Mouse (Mus musculus) adrenal gland, adult (tissue): ENCODE results near the gene Sema6b.

ENCODE experiments used
- DNase-seq, 2 experiments: peaks; one replicate each; pipeline ENCODE4 v3.0.0; 2022 to 2023; ENCODE audit warnings: low spot score in 1 of 2; ENCODE audit not compliant: inconsistent age in 2 of 2

Sema6b gene

DNA sequence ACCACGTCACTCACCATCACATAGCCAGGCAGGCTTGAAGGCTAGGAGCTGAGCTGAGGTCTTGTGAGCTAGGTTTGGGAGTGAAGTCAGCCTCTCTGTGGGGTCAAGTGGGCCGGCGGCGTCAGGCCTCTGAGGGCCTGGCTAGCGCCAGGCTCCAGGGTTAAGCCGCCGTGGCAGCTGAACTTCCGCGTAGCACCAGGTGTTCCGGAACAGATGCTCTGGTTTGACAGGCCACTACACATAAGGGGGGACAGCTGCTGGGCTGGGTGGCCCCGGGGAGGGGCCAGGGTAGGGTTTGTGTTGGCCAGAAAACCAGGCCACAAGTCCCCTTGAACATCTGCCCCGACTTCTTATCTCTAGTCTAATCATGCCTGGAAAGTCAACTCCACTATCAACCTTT, 7.3 kb upstream of the Sema6b start:
- DNase-seq, result no peak

DNA sequence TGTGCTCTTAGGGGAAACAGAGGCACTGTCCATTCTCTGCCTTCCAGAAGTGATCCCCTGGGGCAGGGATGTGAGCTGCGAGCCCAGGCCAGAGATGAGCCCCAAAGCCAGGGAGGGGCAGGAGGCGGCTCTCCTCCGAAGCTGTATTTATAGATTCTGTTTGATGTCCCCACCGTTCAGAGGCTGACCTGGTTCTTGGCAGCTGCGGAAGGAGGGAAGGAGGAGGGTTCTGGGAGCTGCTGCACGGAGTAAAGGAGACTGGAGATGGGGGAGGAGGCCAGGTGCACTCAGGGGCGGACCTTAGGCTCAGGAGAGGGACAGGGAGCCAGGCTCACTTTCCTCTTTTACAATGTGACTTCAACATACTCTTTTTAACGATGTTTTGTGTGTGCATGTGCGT, 6.0 kb upstream of the Sema6b start:
- no peak for DNase-seq

DNA sequence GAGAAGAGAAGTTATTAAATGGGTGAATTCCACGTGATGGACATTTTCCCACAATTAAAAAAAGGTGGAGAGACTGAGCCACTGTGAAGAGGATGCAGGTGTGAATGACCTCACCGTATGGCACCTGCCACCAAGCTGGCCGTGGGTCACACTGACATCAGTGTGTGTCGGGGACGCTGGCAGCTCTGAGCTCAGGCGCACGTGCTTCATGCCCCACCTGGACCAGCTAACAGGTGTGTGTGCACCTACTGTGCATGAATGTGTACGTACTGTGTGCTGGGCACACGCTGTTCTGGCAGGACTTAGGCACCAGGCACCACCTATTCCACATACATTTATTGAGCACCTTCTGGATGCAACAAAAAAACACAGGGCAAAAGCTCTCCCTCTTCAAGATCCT, 4.4 kb upstream of the Sema6b start:
- DNase-seq, result no peak

DNA sequence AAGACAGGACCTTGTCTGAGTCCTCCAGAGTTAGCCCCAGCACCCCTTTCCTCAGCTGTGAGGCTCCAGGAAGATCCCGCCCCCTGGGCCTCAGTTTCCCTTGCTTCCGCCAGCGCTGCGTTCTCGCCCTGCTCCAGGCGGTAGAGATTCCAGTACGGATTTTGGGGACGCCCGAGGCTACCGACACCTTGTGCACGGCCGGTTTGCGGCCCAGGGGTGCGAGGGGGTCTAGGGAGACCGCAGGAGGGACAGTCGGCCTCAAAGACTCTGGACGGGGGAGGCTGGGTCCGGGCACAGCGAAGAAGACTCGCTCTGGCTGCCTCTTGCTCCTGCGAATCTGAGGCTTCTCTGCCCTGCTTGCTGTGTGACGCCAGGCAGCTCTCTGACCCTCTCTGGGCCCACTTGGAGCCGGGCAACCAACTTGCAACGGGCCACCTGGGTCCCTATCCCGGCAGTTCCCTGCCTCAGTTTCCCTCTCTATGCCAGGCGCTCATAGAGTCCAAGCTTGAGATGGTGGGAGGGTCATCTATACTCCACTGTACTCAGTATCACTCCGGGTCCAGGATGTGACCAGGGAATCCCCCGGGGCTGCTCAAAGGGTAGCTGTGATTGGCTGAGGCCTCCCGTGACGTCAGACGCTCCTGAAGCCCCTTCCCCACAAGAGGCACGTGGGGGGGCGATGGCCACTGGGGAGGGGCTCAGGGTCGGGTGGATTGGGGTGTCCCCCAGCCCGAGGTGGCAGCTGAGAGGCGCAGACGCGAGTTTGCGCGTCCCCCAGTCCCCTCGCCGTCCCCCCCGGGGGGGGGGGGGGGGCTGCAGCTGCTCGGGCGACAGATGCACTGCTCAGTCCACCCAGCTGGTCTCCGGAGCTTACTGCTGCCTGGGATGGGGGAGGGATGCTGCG, 1.8 kb upstream of the Sema6b start:
- peak in 1 of 2 experiments; percentile 65 for DNase-seq

- peak in 1 of 2 experiments; percentile 46 for DNase-seq
Measured at GRCm38 (mm10) chr17:56139355-56139754, 788 bp downstream of the Sema6b start.

GRCm38 (mm10) chr17:56137839-56138613, 2.1 kb downstream of the Sema6b start:
- peak; percentile 26 to 41 for DNase-seq

DNA sequence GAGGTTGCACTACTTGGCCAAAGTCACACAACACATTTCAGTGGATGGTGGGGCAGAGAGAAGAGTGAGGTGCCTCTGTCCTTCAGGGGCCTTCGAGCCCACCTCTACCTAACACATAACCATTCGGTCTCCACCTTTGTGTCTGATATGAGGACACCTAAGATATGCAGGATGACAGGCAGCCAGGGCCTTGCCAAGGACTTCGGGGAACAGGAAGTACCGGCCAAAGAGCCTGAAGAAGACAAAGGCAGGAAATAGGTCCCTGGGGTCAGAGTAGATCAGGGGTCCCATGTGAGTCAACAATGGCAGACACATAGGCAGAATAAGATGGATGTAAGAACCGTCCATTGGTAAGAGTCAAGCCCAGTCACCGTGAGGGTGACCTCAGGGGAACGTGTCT, 3.6 kb downstream of the Sema6b start:
- peak in 1 of 2 experiments; percentile 52 for DNase-seq

GRCm38 (mm10) chr17:56134463-56134971, 5.6 kb downstream of the Sema6b start:
- peak; percentile 76 to 91 for DNase-seq

DNA sequence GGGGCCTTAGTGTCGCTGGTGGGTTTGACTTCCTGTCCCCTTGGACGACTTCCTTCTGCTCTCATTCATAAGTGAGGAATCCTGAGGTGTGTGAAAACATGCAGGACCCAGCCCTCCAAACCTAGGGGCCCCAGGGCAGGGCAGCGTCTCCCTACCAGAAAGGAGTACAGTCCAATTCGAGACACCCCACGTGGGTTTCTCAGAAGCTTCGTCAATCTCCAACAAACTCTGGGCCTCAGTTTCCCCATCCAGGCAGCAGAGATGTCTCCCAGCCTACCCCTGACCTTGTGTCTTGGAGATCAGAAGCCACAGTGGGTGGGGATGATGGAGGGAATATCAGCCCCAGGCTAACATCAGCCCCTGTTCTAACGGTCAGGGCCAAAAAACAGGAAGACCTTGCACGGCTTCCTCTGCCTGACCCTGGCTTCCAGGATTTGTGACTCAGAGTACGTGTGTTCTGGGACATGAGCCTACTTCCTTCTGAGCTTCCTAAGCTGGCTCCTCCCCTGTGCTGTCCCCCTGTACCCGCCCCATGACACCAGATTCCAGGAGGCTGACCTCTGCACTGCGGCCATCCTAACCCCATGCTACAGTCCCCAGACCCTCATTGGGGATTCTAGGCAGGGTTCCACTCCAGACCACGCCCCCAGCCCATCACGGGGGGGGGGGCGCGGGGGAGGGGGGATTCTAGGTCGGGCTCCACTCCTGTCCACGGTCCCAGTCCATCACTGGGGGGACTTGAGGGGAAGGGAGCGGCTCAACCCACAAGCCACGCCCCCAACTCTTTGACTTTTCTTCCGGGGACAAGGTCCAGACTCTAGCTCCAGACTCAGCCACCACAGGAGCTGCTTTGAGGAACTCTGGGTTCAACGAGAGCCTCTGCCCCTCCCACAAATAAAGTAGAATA, 6.4 kb downstream of the Sema6b start:
- peak; percentile 80 to 90 for DNase-seq

DNA sequence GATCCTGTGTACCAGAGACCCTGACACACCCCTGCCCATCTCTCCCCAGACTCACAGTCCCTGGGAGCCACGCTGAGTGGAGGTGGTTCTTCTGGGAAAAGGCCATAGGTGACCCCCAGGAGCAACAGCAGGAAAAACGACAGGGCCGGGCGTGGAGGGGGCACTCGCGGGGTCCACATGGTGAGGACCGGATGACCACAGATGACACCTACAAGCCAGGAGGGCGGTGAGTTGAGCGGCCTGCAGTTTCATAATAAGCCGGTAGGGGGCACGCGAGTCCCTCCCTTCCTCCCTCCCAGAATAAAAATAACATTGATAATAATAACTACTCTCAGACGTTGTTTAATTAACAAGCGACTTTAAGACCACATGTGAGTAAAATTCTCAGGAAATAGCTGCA, 7.5 kb downstream of the Sema6b start:
- DNase-seq, result peak; percentile 67 to 90

DNA sequence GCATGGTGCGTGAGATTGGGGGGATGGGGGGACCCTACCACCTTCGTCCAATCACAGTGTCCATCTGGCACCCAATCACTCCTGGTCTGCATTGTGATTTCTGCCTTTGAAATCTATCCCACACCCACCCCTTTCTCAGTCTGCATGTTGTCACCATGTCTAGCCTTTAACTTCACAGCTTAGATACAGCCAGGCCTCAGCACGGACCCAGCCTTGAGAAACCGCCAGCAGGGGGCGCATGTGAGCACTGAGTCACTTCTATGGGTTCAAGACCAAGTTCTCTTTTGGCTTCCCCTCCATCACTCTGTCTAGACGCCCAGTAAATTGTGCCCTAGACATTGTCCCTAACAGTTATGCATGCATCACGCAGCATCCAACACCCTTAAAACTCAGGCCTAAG, 8.3 kb downstream of the Sema6b start:
- DNase-seq, result peak; percentile 64 to 91

- peak in 1 of 2 experiments; percentile 30 for DNase-seq
Measured at GRCm38 (mm10) chr17:56131136-56131535, 9.0 kb downstream of the Sema6b start.

DNA sequence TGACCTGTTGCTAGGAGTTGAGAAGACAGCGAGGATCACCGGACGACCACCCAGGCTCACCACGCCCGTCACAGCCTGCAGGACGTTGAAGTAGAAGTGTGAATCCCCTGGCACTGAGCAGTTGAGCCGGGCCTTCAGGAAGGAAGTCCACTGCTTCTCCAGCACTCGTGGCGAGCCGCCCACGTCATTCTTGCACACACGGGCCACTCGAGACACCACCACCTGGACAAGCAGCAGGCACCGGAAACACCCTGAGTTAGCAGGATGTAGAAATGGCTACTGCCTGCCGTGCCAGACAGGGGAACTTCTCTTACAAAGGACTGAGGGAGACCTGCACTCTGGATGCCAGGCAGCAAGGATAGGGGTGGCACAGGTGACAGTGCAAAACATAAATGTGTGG, 11.9 kb downstream of the Sema6b start:
- peak; percentile 12 to 34 for DNase-seq

- no peak for DNase-seq
Measured at GRCm38 (mm10) chr17:56126175-56126574, 14.0 kb downstream of the Sema6b start.

- DNase-seq, result no peak
Measured at GRCm38 (mm10) chr17:56125276-56125630, 14.9 kb downstream of the Sema6b start.

DNA sequence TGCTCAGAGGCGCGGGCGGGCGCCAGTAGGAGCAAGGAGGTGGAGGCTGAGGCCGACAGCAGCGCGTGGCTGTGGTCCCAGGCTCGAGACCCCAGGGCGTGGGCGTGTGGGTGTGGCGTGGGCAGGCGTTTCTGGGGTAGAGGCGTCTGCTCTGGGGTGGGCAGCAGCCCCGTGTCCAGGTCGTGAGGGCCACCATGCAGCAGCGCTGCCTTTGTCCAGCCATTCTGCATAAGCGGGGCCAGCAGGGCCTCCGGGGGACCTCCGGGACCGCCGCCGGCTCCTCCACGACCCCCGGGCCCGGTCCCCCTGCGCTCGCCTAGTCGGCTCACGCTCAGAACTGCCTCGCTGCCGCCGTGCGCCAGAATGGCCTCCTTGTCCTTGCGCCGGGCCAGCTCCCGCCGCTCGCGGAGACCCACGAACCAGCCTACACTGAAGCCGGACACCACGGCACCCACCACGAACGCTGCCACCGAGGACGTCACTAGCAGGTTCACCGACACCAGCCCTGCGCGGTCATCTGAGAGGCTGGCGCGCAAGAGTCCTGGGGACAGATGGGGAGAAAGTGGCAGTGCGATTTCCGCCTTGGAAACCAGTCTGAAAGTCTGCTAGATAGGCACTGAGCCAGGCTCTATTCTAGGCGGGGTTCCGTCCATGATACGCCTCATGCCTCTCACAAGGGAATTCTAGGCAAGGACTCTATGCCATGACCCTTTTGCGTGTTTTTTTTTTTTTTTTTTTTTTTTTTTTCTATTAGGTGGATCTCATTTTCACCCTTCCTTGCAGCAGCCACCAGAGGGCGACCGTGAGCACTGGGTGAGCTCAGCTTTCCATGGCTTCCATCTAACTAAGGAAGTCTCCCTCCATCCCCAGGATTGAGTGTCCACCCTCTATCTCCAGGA, 15.5 kb downstream of the Sema6b start:
- peak; percentile 70 to 82 for DNase-seq

DNA sequence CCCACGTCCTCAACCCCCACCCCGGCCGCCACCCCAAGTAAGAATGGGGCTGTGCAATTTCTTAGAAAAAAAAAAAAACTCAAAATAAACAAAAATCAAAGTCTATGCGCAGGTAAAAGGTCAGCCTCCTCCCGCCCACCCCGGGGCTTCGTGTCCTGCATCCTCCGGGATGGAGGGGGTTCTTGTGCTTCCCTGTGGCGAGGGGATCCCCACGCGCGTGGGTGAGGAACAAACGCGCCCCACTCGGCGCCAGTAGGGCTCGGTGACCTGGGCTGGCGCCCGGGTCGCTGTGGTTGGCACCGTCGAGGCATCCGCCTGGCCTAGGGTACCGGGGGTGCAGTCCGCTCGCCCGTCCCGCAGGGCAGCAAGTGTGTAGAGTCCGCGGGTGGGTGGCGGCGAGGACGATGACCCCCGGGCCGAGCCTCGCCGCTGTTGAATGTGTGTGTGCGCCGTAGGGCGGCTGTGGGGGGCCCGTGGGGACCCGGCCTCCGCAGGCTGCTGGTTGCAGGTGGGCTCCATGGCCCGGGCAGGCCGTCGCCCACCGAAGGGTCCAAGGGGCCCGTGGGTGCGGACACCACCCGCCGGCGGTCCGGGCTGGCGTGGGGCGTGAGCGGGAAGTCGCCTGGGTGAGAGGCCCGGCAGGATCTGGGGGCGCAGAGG, 16.3 kb downstream of the Sema6b start:
- DNase-seq, result no peak

GRCm38 (mm10) chr17:56123161-56123560, 17.0 kb downstream of the Sema6b start:
- no peak for DNase-seq

DNA sequence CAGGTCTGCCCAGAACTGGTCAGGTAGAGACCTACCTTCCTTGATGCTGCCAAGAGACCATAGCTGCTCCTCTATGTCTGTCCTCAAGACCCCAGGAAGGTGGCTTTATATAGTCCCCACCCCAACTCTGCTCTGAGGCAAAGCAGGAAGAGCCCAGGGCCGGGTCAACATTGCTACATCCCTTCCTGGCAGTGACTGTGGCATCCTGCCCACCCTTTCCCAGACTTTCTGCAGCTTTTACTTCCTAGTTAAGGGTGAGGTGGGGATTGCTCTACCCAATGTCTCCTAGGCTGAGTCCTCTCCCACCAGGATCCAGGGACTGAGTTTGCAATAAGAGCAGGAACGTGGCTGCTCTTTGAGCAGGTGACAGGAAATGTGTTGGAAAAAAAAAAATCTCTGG, 18.3 kb downstream of the Sema6b start, which contains the start of gene Lrg1:
Gene Lrg1, minus strand, starts transcription at position 176 of the 400 bp plus-strand sequence.
- peak in 1 of 2 experiments; percentile 73 for DNase-seq
